In genomic region chr2:158498457-158498856, GRCm38 (mm10) we compare ENCODE assay signal across 36 mouse cellular contexts. TPM values are rescaled to one million over a fixed set of nuclear protein-coding genes. Genes with fewer than 3 reads are reported as not detected.
"Had no signal": no experiment of that assay in that cellular context is flagged by ENCODE, and none has a peak within 500 bp of the region (broad histone marks: within the 10 kb centered on the region; RNA-seq: fewer than 3 reads in every experiment).

No protein-coding gene starts in this region.

- DNase-seq: gastrocnemius, adult 2 months; gastrocnemius, postnatal 10 days; gastrocnemius, postnatal 25 days; heart, adult 2 months; heart, postnatal 10 days; heart, postnatal 4 days; kidney, adult 18-20 months; kidney, adult 8-10 months; kidney, postnatal 10 days; kidney, postnatal 25 days; kidney, postnatal 4 days; liver; liver, embryonic 13.5 days had no signal

- H3K4me1 ChIP-seq: heart, embryonic 12.5 days; hindbrain, embryonic 12.5 days; intestine, embryonic 15.5 days; limb, embryonic 10.5 days; limb, embryonic 12.5 days; liver, embryonic 13.5 days; liver, embryonic 15.5 days had no signal

- H3K27ac ChIP-seq: gastrocnemius, adult 2 months; heart, adult 2 months; hindbrain, embryonic 12.5 days; intestine, embryonic 15.5 days; layer of hippocampus, adult 2 months; left cerebral cortex, adult 2 months; limb, embryonic 10.5 days; limb, embryonic 12.5 days; liver, embryonic 13.5 days; liver, embryonic 15.5 days had no signal

- ATAC-seq: inflammation-experienced regulatory T-cells, adult 6 months; intestine, embryonic 15.5 days; intestine, postnatal 0 days had no signal

- H3K4me3 ChIP-seq: gastrocnemius, adult 2 months; heart, adult 2 months; heart, embryonic 12.5 days; hindbrain, embryonic 12.5 days; intestine, embryonic 15.5 days; layer of hippocampus, adult 2 months; left cerebral cortex, adult 2 months; limb, embryonic 10.5 days; limb, embryonic 12.5 days; liver, embryonic 13.5 days; liver, embryonic 15.5 days had no signal

- H3K4me2 ChIP-seq: heart, embryonic 12.5 days; hindbrain, embryonic 12.5 days; intestine, embryonic 15.5 days; limb, embryonic 12.5 days; liver, embryonic 11.5 days; liver, embryonic 13.5 days; liver, embryonic 15.5 days had no signal

- H3K9me3 ChIP-seq: heart, embryonic 12.5 days; hindbrain, embryonic 12.5 days; intestine, embryonic 15.5 days; limb, embryonic 10.5 days; limb, embryonic 12.5 days; liver, embryonic 13.5 days; liver, embryonic 15.5 days had no signal

- H3K9ac ChIP-seq: heart, embryonic 12.5 days; hindbrain, embryonic 12.5 days; intestine, embryonic 15.5 days; limb, embryonic 12.5 days; liver, embryonic 13.5 days; liver, embryonic 15.5 days had no signal

- H3K27me3 ChIP-seq: heart, embryonic 12.5 days; hindbrain, embryonic 12.5 days; intestine, embryonic 15.5 days; limb, embryonic 12.5 days; liver, embryonic 13.5 days; liver, embryonic 15.5 days had no signal

RNA-seq across cellular contexts. Expression of gene Adig, which starts 4.0 kb away (rescaled TPM):
- total RNA-seq: granulocyte monocyte progenitor cell, adult 5-6 weeks; layer of hippocampus, adult 2 months; layer of hippocampus, postnatal 10 days; layer of hippocampus, postnatal 25 days; left cerebral cortex, adult 2 months; left cerebral cortex, postnatal 14 days; left cerebral cortex, postnatal 36 days had no signal
- polyA plus RNA-seq: frontal cortex, adult 2 months; heart, embryonic 12.5 days; heart, embryonic 14.5 days; heart, embryonic 16.5 days; hindbrain, embryonic 12.5 days; inflammation-experienced regulatory T-cells, adult 6 months; intestine, embryonic 15.5 days; intestine, postnatal 0 days; kidney, embryonic 14.5 days; kidney, embryonic 16.5 days; limb, embryonic 10.5 days; limb, embryonic 12.5 days; liver, embryonic 11.5 days; liver, embryonic 13.5 days; liver, embryonic 15.5 days had no signal

RNA-seq across cellular contexts. Expression of gene Arhgap40, which starts 14.1 kb away (rescaled TPM):
- total RNA-seq: gastrocnemius, postnatal 10 days; gastrocnemius, postnatal 25 days; gastrocnemius, postnatal 4 days; granulocyte monocyte progenitor cell, adult 5-6 weeks; heart, adult 2 months; heart, postnatal 10 days; heart, postnatal 25 days; heart, postnatal 4 days; layer of hippocampus, adult 2 months; layer of hippocampus, postnatal 25 days; left cerebral cortex, postnatal 14 days; left cerebral cortex, postnatal 36 days had no signal
- polyA plus RNA-seq: heart, embryonic 16.5 days; inflammation-experienced regulatory T-cells, adult 6 months; intestine, postnatal 0 days; limb, embryonic 10.5 days; liver, embryonic 11.5 days; liver, embryonic 13.5 days had no signal
